Mouse (Mus musculus) megakaryocyte, embryonic 14.5 days (primary cell): ENCODE measurements at regions not wholly inside any gene's neighbourhood (a gene's known extent, or its start where the extent isn't known, plus 50 kb on each side); places are given as distances from the start of the nearest gene placed in this dataset.

Experiments used
- FLI1 ChIP-seq: IDR thresholded peaks from 2 replicates; pipeline ENCODE4 v1.6.1; 2012; ENCODE audit warnings: low read length, inconsistent platforms, mixed read lengths
- GATA1 ChIP-seq: IDR thresholded peaks from 3 replicates; pipeline ENCODE4 v1.6.1; 2012; ENCODE audit warnings: mixed read lengths, low read length, inconsistent platforms, borderline replicate concordance

DNA sequence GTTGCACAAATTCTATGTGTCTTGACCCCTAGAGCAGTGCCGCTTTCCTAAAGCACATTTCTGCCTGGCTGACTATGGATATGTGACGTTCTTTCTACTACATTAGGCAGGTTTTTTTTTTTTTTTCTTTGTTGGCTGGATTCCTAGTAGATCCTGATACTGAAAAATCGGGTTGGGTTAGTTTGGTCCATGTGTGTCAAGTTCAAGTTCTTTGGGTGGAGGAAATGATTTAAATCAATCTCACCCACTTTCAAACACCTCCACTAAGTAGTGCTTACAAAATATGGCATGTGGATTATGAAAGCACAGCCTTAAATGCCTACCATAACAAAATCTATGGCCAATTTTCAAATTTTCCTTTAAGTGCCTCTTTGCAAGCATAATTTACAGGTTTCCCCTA, 63.1 kb upstream of the Rasa1 start:
- TF ChIP-seq FLI1 (no peak), GATA1 (no peak)
